Comparison of ENCODE assay signal across 22 mouse cellular contexts in genomic region chr8:96868178-96869080, GRCm38 (mm10).
"Had no signal": no experiment of that assay in that cellular context is flagged by ENCODE, and none has a peak within 500 bp of the region (broad histone marks: within the 10 kb centered on the region; RNA-seq: fewer than 3 reads in every experiment).

No protein-coding gene starts in this region.

- H3K9me3 ChIP-seq: limb, embryonic 10.5 days; limb, embryonic 13.5 days; liver, embryonic 12.5 days; liver, embryonic 15.5 days; lung, embryonic 15.5 days; midbrain, embryonic 12.5 days; neural tube, embryonic 13.5 days had no signal

- DNase-seq: kidney, postnatal 10 days; layer of hippocampus, postnatal 36 days; liver; lung, adult 18-20 months; lung, postnatal 10 days; lung, postnatal 36 days; retina, postnatal 1 day; right cerebral cortex, postnatal 25 days; thymus, adult 18-20 months; thymus, postnatal 36 days had no signal

- H3K4me3 ChIP-seq: limb, embryonic 10.5 days; limb, embryonic 13.5 days; liver, embryonic 12.5 days; liver, embryonic 15.5 days; lung, embryonic 15.5 days; megakaryocyte, embryonic 14.5 days; midbrain, embryonic 12.5 days; myocyte; neural tube, embryonic 13.5 days had no signal

- H3K27me3 ChIP-seq: limb, embryonic 13.5 days; liver, embryonic 12.5 days; liver, embryonic 15.5 days; lung, embryonic 15.5 days; megakaryocyte, embryonic 14.5 days; midbrain, embryonic 12.5 days; neural tube, embryonic 13.5 days had no signal

- H3K36me3 ChIP-seq: limb, embryonic 10.5 days; limb, embryonic 13.5 days; liver, embryonic 12.5 days; liver, embryonic 15.5 days; lung, embryonic 15.5 days; midbrain, embryonic 12.5 days; neural tube, embryonic 13.5 days had no signal

- H3K4me1 ChIP-seq: limb, embryonic 10.5 days; limb, embryonic 13.5 days; liver, embryonic 12.5 days; liver, embryonic 15.5 days; megakaryocyte, embryonic 14.5 days; midbrain, embryonic 12.5 days had no signal

- H3K4me2 ChIP-seq: limb, embryonic 13.5 days; liver, embryonic 12.5 days; liver, embryonic 15.5 days; lung, embryonic 15.5 days; midbrain, embryonic 12.5 days; neural tube, embryonic 13.5 days had no signal

- H3K9ac ChIP-seq: limb, embryonic 13.5 days; liver, embryonic 12.5 days; liver, embryonic 15.5 days; lung, embryonic 15.5 days; midbrain, embryonic 12.5 days; neural tube, embryonic 13.5 days had no signal

- H3K27ac ChIP-seq: hindbrain, postnatal 0 days; limb, embryonic 10.5 days; limb, embryonic 13.5 days; liver, embryonic 12.5 days; liver, embryonic 15.5 days; lung, embryonic 15.5 days; midbrain, embryonic 12.5 days; neural tube, embryonic 13.5 days had no signal

- ATAC-seq: hindbrain, postnatal 0 days; inflammation-experienced regulatory T-cells, adult 6 months; liver, embryonic 12.5 days; midbrain, embryonic 16.5 days had no signal
